In the genomic region with DNA sequence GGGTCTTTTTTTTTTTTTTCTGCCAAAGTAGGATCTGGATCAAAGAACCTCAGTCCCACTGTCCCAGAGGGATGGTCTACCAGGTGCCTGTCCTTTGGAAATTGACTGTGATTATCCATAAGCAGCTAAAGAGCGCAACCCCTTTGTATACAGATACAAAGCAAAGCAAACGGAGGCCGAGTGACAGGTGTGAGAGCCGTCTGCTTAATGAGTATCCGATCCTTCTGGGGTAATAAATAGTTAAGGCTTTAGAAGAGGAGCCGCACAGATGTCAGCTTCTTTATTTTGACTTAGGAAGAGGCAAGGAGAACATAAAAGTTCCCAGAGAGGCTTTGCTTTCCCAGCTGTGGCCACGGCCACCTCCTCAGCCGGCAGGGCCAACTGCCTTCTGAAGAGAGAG, we compare ENCODE assay signal across 30 mouse cellular contexts.
A peak's percentile ranks its signal among the peaks of the same experiment; 100 is the strongest.
DNase-seq lines count a peak whose midpoint lies in the region; ATAC-seq and TF ChIP-seq lines count a peak whose summit lies in the region.
"Had no signal": no experiment of that assay in that cellular context is flagged by ENCODE, and none has a peak within 500 bp of the region (broad histone marks: within the 10 kb centered on the region; RNA-seq: fewer than 3 reads in every experiment).

No protein-coding gene starts in this region.

- 17% methylated on average over 8 of the region's 8 CpGs for WGBS in forebrain, embryonic 14.5 days
- WGBS in forebrain, embryonic 15.5 days, result 16% methylated on average over 8 of the region's 8 CpGs
- WGBS in midbrain, embryonic 10.5 days, result 41% methylated on average over 8 of the region's 8 CpGs
- 14% methylated on average over 8 of the region's 8 CpGs for WGBS in midbrain, embryonic 16.5 days
- WGBS in midbrain, embryonic 13.5 days, result 12% methylated on average over 8 of the region's 8 CpGs
- WGBS in liver, postnatal 0 days (ENCODE audit: insufficient replicate concordance), result 46% methylated on average over 8 of the region's 8 CpGs

- no peak overlapping the region for H3K4me2 ChIP-seq in forebrain, embryonic 14.5 days (ENCODE audit: low read length)
- no peak overlapping the region for H3K4me2 ChIP-seq in forebrain, embryonic 15.5 days (replicated peaks)
- H3K4me2 ChIP-seq in midbrain, embryonic 16.5 days (ENCODE audit: low read length), result no peak overlapping the region
- H3K4me2 ChIP-seq in midbrain, embryonic 13.5 days (replicated peaks), result no peak overlapping the region
- no peak overlapping the region for H3K4me2 ChIP-seq in liver, postnatal 0 days (ENCODE audit: low read depth, low read length)
- H3K4me2 ChIP-seq: embryonic facial prominence, embryonic 15.5 days; heart, embryonic 13.5 days; kidney, embryonic 15.5 days; neural tube, embryonic 13.5 days had no signal

- no peak overlapping the region for H3K9ac ChIP-seq in forebrain, embryonic 14.5 days (ENCODE audit: low read length)
- no peak overlapping the region for H3K9ac ChIP-seq in forebrain, embryonic 15.5 days (replicated peaks)
- H3K9ac ChIP-seq in midbrain, embryonic 16.5 days (ENCODE audit: low read depth, low read length), result no peak overlapping the region
- H3K9ac ChIP-seq in midbrain, embryonic 13.5 days (replicated peaks), result no peak overlapping the region
- H3K9ac ChIP-seq in liver, postnatal 0 days (replicated peaks), result no peak overlapping the region
- H3K9ac ChIP-seq: embryonic facial prominence, embryonic 15.5 days; heart, embryonic 13.5 days; kidney, embryonic 15.5 days; neural tube, embryonic 13.5 days had no signal

- TF ChIP-seq CTCF in liver, postnatal 0 days (IDR thresholded peaks at IDR 0.05; ENCODE audit: low read depth), result no peak

- peaks cover 8% of the 10 kb centered on the region for H3K4me1 ChIP-seq in forebrain, embryonic 14.5 days (ENCODE audit: control insufficient read depth, insufficient read depth, low read length)
- peaks cover 7% of the 10 kb centered on the region for H3K4me1 ChIP-seq in forebrain, embryonic 15.5 days
- H3K4me1 ChIP-seq in midbrain, embryonic 10.5 days, result peaks cover 38% of the 10 kb centered on the region
- H3K4me1 ChIP-seq in midbrain, embryonic 16.5 days (ENCODE audit: control insufficient read depth, insufficient read depth, low read length), result peaks cover 9% of the 10 kb centered on the region; the same call in 1 of the 2 replicates
- H3K4me1 ChIP-seq in midbrain, embryonic 13.5 days (replicated peaks), result peaks cover 30% of the 10 kb centered on the region
- H3K4me1 ChIP-seq in liver, postnatal 0 days (ENCODE audit: insufficient read depth), result no peaks in the 10 kb centered on the region
- H3K4me1 ChIP-seq: embryonic facial prominence, embryonic 15.5 days; heart, embryonic 13.5 days had no signal

- H3K4me3 ChIP-seq in forebrain, embryonic 14.5 days (ENCODE audit: low read depth, low read length), result no peak overlapping the region
- H3K4me3 ChIP-seq in forebrain, embryonic 15.5 days, result no peak overlapping the region
- no peak overlapping the region for H3K4me3 ChIP-seq in midbrain, embryonic 10.5 days
- no peak overlapping the region for H3K4me3 ChIP-seq in midbrain, embryonic 16.5 days (ENCODE audit: low read depth, low read length)
- no peak overlapping the region for H3K4me3 ChIP-seq in midbrain, embryonic 13.5 days (replicated peaks)
- no peak overlapping the region for H3K4me3 ChIP-seq in liver, postnatal 0 days (ENCODE audit: low read depth, low read length)
- H3K4me3 ChIP-seq: embryonic facial prominence, embryonic 15.5 days; heart, embryonic 13.5 days; kidney, embryonic 15.5 days; left cerebral cortex, adult 2 months; neural tube, embryonic 13.5 days had no signal

- peak; percentile 41 for DNase-seq in forebrain, embryonic 14.5 days (ENCODE audit: low spot score)
- peak; percentile 19 for DNase-seq in midbrain, embryonic 10.5 days (ENCODE audit: low spot score)
- peak; percentile 29 for DNase-seq in embryo, embryonic 11 days
- DNase-seq in liver, postnatal 0 days, result no peak
- no peak for DNase-seq in ovary, postnatal 36 days (ENCODE audit: low spot score)
- DNase-seq: adrenal gland, postnatal 36 days; B cell, adult 2 months; cerebellum, adult 11 months; cerebellum, adult 9-11 months; gastrocnemius, postnatal 10 days; heart, adult 18-20 months; heart, postnatal 14 days; kidney, adult 11 months; layer of hippocampus, adult 9-11 months; left cerebral cortex, postnatal 4 days; lung, adult 18-20 months; lung, postnatal 10 days; thymus, postnatal 14 days had no signal

- no peak for ATAC-seq in forebrain, embryonic 14.5 days
- no peak for ATAC-seq in forebrain, embryonic 15.5 days (replicated peaks)
- no peak; the same call in 1 of the 2 replicates for ATAC-seq in midbrain, embryonic 16.5 days
- ATAC-seq in midbrain, embryonic 13.5 days, result peak; percentile 68
- no peak for ATAC-seq in liver, postnatal 0 days
- ATAC-seq: Patski had no signal

- no peaks in the 10 kb centered on the region for H3K36me3 ChIP-seq in forebrain, embryonic 14.5 days (ENCODE audit: control insufficient read depth, insufficient read depth, low read length)
- no peaks in the 10 kb centered on the region for H3K36me3 ChIP-seq in forebrain, embryonic 15.5 days
- H3K36me3 ChIP-seq in midbrain, embryonic 10.5 days, result no peaks in the 10 kb centered on the region
- no peaks in the 10 kb centered on the region for H3K36me3 ChIP-seq in midbrain, embryonic 16.5 days (ENCODE audit: control insufficient read depth, insufficient read depth, low read length)
- no peaks in the 10 kb centered on the region for H3K36me3 ChIP-seq in midbrain, embryonic 13.5 days
- no peaks in the 10 kb centered on the region for H3K36me3 ChIP-seq in liver, postnatal 0 days (replicated peaks; ENCODE audit: insufficient read depth, low read length)
- H3K36me3 ChIP-seq: embryonic facial prominence, embryonic 15.5 days; G1E; heart, embryonic 13.5 days; kidney, embryonic 15.5 days; neural tube, embryonic 13.5 days had no signal

- H3K27ac ChIP-seq in forebrain, embryonic 14.5 days (ENCODE audit: low read depth, low read length), result no peak overlapping the region
- no peak overlapping the region for H3K27ac ChIP-seq in forebrain, embryonic 15.5 days (replicated peaks)
- H3K27ac ChIP-seq in midbrain, embryonic 10.5 days (replicated peaks), result peak overlapping the region; percentile 42; the same call in 1 of the 2 replicates
- no peak overlapping the region for H3K27ac ChIP-seq in midbrain, embryonic 16.5 days (ENCODE audit: low read length)
- peak overlapping the region; percentile 54 for H3K27ac ChIP-seq in midbrain, embryonic 13.5 days
- no peak overlapping the region for H3K27ac ChIP-seq in liver, postnatal 0 days (ENCODE audit: low read depth)
- H3K27ac ChIP-seq: embryonic facial prominence, embryonic 15.5 days; heart, embryonic 13.5 days; kidney, embryonic 15.5 days; left cerebral cortex, adult 2 months; neural tube, embryonic 13.5 days; stomach, postnatal 0 days had no signal

- TF ChIP-seq EP300 in liver, postnatal 0 days (IDR thresholded peaks at IDR 0.05; ENCODE audit: low read depth), result no peak

- no peaks in the 10 kb centered on the region for H3K27me3 ChIP-seq in forebrain, embryonic 14.5 days (replicated peaks; ENCODE audit: control insufficient read depth, insufficient read depth, low read length)
- no peaks in the 10 kb centered on the region for H3K27me3 ChIP-seq in forebrain, embryonic 15.5 days
- no peaks in the 10 kb centered on the region for H3K27me3 ChIP-seq in midbrain, embryonic 10.5 days (ENCODE audit: low read depth, poor library complexity, severe bottlenecking)
- H3K27me3 ChIP-seq in midbrain, embryonic 16.5 days (ENCODE audit: control insufficient read depth, insufficient read depth, low read depth, low read length), result no peaks in the 10 kb centered on the region
- no peaks in the 10 kb centered on the region for H3K27me3 ChIP-seq in midbrain, embryonic 13.5 days
- H3K27me3 ChIP-seq in liver, postnatal 0 days (ENCODE audit: insufficient read depth, low read length), result no peaks in the 10 kb centered on the region
- H3K27me3 ChIP-seq: CH12.LX; embryonic facial prominence, embryonic 15.5 days; kidney, embryonic 15.5 days; neural tube, embryonic 13.5 days had no signal

- H3K9me3 ChIP-seq in forebrain, embryonic 14.5 days (replicated peaks; ENCODE audit: control insufficient read depth, low read length), result no peaks in the 10 kb centered on the region
- H3K9me3 ChIP-seq in forebrain, embryonic 15.5 days, result no peaks in the 10 kb centered on the region
- H3K9me3 ChIP-seq in midbrain, embryonic 10.5 days (replicated peaks), result no peaks in the 10 kb centered on the region
- H3K9me3 ChIP-seq in midbrain, embryonic 16.5 days (replicated peaks; ENCODE audit: control insufficient read depth, low read length, poor library complexity, severe bottlenecking), result no peaks in the 10 kb centered on the region
- no peaks in the 10 kb centered on the region for H3K9me3 ChIP-seq in midbrain, embryonic 13.5 days
- H3K9me3 ChIP-seq in liver, postnatal 0 days (ENCODE audit: low read length), result no peaks in the 10 kb centered on the region
- H3K9me3 ChIP-seq: embryonic facial prominence, embryonic 15.5 days; heart, embryonic 13.5 days; kidney, embryonic 15.5 days; neural tube, embryonic 13.5 days had no signal

Comparison
In these comparisons a context has a peak if more than half of its experiments do, and no peak if none do; other contexts are left out.
1. H3K27ac ChIP-seq: peak in midbrain, embryonic 10.5 days (single experiment) and midbrain, embryonic 13.5 days (single experiment); none in forebrain, embryonic 14.5 days (single experiment), forebrain, embryonic 15.5 days (single experiment), midbrain, embryonic 16.5 days (single experiment) and liver, postnatal 0 days (single experiment).
2. DNase-seq: peak in forebrain, embryonic 14.5 days (single experiment), midbrain, embryonic 10.5 days (single experiment) and embryo, embryonic 11 days (single experiment); none in liver, postnatal 0 days (single experiment) and ovary, postnatal 36 days (single experiment).